Mouse (Mus musculus): Measurements from ENCODE around the gene Tcaim. TPM values are rescaled to one million over a fixed set of nuclear protein-coding genes. Genes with fewer than 3 reads are reported as not detected.

The Tcaim gene
- 1 to 10 TPM; 5.6 to 6.2 TPM for total RNA-seq (2023)

DNA sequence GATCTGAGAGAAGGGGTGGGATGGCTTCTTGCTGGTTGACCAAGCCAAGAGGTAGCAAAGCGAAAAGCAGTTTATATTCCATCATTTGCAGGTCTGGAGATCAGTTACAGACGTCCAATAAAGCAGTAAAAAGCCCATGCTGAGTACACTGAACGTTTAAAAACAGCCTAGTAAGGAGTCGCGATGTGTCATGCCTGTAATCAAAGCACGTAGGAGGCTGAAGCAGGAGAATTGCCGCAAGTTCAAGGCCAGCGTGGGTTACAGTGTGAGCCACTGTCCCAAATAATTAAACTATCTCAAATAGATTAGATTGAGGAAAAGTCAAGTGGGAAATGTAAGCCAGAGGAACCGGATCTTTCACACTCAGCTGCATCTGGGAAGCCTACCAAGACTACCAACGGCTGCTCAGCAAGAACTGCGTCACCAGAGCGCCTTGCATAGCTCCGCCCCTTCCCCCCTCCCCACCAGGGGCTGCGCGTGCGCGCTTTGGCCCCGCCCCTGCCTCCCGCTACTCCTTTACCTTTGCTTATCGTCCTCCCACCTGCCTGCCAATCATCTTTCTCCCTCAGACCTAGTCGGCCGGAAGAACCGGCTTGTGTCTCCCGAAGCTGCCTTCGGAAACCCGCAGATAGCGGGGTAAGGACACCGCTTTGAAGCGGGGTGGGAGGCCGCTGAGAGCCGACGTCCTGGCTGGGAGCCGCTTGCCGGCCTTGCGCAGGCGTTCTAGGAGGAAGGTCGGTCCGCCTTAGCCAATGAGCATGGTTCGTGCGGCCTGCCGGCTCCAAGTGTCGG is at the start of gene Tcaim:
Gene Tcaim (plus strand): TSS at position 487 of the 792 bp plus-strand sequence.

GRCm38 (mm10) chr9:122843760-122844159 is 38.4 kb downstream of the Tcaim start, which contains the start of gene Gm35549:
TSS of gene Gm35549 (minus strand) at chr9:122844035.

GRCm38 (mm10) chr9:122865697-122866166 is 60.4 kb downstream of the Tcaim start, which contains the start of gene Zfp445:
TSS of gene Zfp445 (minus strand) at chr9:122866006.

DNA sequence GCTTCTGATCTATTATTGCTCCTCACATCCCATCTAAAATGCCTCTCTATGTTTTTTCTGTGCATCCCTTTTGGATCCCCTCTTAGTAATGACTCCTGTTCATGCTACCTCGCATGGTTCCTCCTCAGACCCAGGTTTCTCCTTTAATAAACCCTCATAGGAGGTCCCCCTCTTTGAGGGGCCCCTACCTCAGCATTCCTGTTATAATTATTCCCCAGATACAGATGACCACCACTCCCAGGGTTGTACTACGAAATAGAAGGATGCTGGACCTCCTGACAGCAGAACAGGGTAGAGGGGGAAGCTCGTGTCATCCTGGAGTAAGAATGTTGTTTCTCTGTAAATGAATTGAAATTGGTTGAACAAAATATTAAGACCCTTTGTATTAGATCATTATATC is 80.0 kb downstream of the Tcaim start, which contains the start of gene Zkscan7:
Gene Zkscan7 (plus strand): TSS at position 301 of the 400 bp plus-strand sequence.

Other genes with a start within 250 kb of the Tcaim start
- gene Topaz1, start 58.2 kb upstream of the Tcaim start, total RNA-seq (2023), result not detected
- gene Gm35549, start 38.5 kb downstream of the Tcaim start, total RNA-seq (2023), result not detected
- 10 to 100 TPM; 84.5 to 96.6 TPM for gene Zfp445, start 60.5 kb downstream of the Tcaim start, total RNA-seq (2023)
- 1 to 10 TPM; 1.6 to 2.3 TPM for gene Zkscan7, start 80.1 kb downstream of the Tcaim start, total RNA-seq (2023)
- 1 to 10 TPM in 1 of 2 experiments, under 1 TPM in 1; 0.67 to 1.3 TPM for gene Zfp105, start 117.5 kb downstream of the Tcaim start, total RNA-seq (2023)
- gene 1110059G10Rik, start 145.5 kb downstream of the Tcaim start, total RNA-seq (2023), result 10 to 100 TPM; 28.4 to 38.9 TPM
- 1 to 10 TPM; 2.9 to 3.4 TPM for gene Kif15, start 145.5 kb downstream of the Tcaim start, total RNA-seq (2023)
- gene Tmem42, start 215.8 kb downstream of the Tcaim start, total RNA-seq (2023), result 1 to 10 TPM; 4.9 to 5.1 TPM
- not detected for gene Tgm4, start 229.2 kb downstream of the Tcaim start, total RNA-seq (2023)

Data from monocyte, adult 59 days (primary cell).